ENCODE assay signal across 27 mouse cellular contexts in genomic region chr6:18127206-18127983, GRCm38 (mm10). TPM values are rescaled to one million over a fixed set of nuclear protein-coding genes. Genes with fewer than 3 reads are reported as not detected.
"Had no signal": no experiment of that assay in that cellular context is flagged by ENCODE, and none has a peak within 500 bp of the region (broad histone marks: within the 10 kb centered on the region; RNA-seq: fewer than 3 reads in every experiment).

No protein-coding gene starts in this region.

- ATAC-seq: inflammation-experienced regulatory T-cells, adult 6 months; intestine, embryonic 16.5 days; liver, embryonic 12.5 days; midbrain, embryonic 13.5 days; midbrain, embryonic 16.5 days had no signal

- H3K27me3 ChIP-seq: limb, embryonic 13.5 days; liver, embryonic 12.5 days; liver, embryonic 15.5 days; lung, embryonic 15.5 days; megakaryocyte, embryonic 14.5 days; midbrain, embryonic 13.5 days; neural tube, embryonic 13.5 days had no signal

- H3K4me1 ChIP-seq: limb, embryonic 10.5 days; limb, embryonic 13.5 days; liver, embryonic 12.5 days; liver, embryonic 15.5 days; lung, embryonic 15.5 days; megakaryocyte, embryonic 14.5 days; midbrain, embryonic 10.5 days; midbrain, embryonic 13.5 days; neural tube, embryonic 13.5 days had no signal

- H3K27ac ChIP-seq: layer of hippocampus, adult 2 months; limb, embryonic 10.5 days; limb, embryonic 13.5 days; liver, embryonic 12.5 days; liver, embryonic 15.5 days; lung, embryonic 15.5 days; midbrain, embryonic 10.5 days; midbrain, embryonic 13.5 days; neural tube, embryonic 13.5 days; stomach, postnatal 0 days had no signal

- H3K9me3 ChIP-seq: limb, embryonic 10.5 days; limb, embryonic 13.5 days; liver, embryonic 12.5 days; liver, embryonic 15.5 days; lung, embryonic 15.5 days; megakaryocyte, embryonic 14.5 days; midbrain, embryonic 10.5 days; midbrain, embryonic 13.5 days; neural tube, embryonic 13.5 days had no signal

- H3K9ac ChIP-seq: limb, embryonic 13.5 days; liver, embryonic 12.5 days; liver, embryonic 15.5 days; lung, embryonic 15.5 days; midbrain, embryonic 13.5 days; neural tube, embryonic 13.5 days had no signal

- DNase-seq: layer of hippocampus, adult 9-11 months; liver; lung, adult 18-20 months; lung, postnatal 10 days; lung, postnatal 36 days; right cerebral cortex, adult 18-20 months; right cerebral cortex, postnatal 14 days; right cerebral cortex, postnatal 4 days; thymus, adult 2 months; thymus, postnatal 14 days had no signal

- H3K36me3 ChIP-seq: limb, embryonic 10.5 days; limb, embryonic 13.5 days; liver, embryonic 12.5 days; liver, embryonic 15.5 days; lung, embryonic 15.5 days; midbrain, embryonic 10.5 days; midbrain, embryonic 13.5 days; neural tube, embryonic 13.5 days had no signal

- H3K4me3 ChIP-seq: layer of hippocampus, adult 2 months; limb, embryonic 10.5 days; limb, embryonic 13.5 days; liver, embryonic 12.5 days; liver, embryonic 15.5 days; lung, embryonic 15.5 days; megakaryocyte, embryonic 14.5 days; midbrain, embryonic 10.5 days; midbrain, embryonic 13.5 days; myocyte; neural tube, embryonic 13.5 days had no signal

- H3K4me2 ChIP-seq: limb, embryonic 13.5 days; liver, embryonic 12.5 days; liver, embryonic 15.5 days; lung, embryonic 15.5 days; midbrain, embryonic 13.5 days; neural tube, embryonic 13.5 days had no signal

RNA-seq across cellular contexts. Expression of gene Asz1, which starts 18.5 kb away (rescaled TPM):
- polyA plus RNA-seq: inflammation-experienced regulatory T-cells, adult 6 months; kidney, embryonic 14.5 days; large intestine, adult 2 months; limb, embryonic 10.5 days; limb, embryonic 13.5 days; liver, embryonic 12.5 days; liver, embryonic 15.5 days; midbrain, embryonic 10.5 days; midbrain, embryonic 13.5 days; midbrain, embryonic 16.5 days; myocyte; neural tube, embryonic 13.5 days; stomach, postnatal 0 days; thymus, adult 2 months had no signal

RNA-seq across cellular contexts. Expression of gene Cftr, which starts 43.1 kb away (rescaled TPM):
- polyA plus RNA-seq: inflammation-experienced regulatory T-cells, adult 6 months; myocyte had no signal
